Mouse (Mus musculus): ENCODE data around the gene Ugt2a3. TPM values are rescaled to one million over a fixed set of nuclear protein-coding genes. Genes with fewer than 3 reads are reported as not detected.

Gene Ugt2a3
- not detected for polyA plus RNA-seq (2017; shearing (Covaris generic))

GRCm38 (mm10) chr5:87336961-87337697 is at the start of gene Ugt2a3:
Gene Ugt2a3, minus strand, starts transcription at chr5:87337195.

Other genes starting within 250 kb of the Ugt2a3 start
- gene Ugt2b36, start 244.6 kb downstream of the Ugt2a3 start, polyA plus RNA-seq (2017; shearing (Covaris generic)) = not detected
- not detected for gene Ugt2b5, start 196.9 kb downstream of the Ugt2a3 start, polyA plus RNA-seq (2017; shearing (Covaris generic))
- not detected for gene Ugt2b37, start 82.4 kb downstream of the Ugt2a3 start, polyA plus RNA-seq (2017; shearing (Covaris generic))
- gene Ugt2b38, start 87.0 kb upstream of the Ugt2a3 start, polyA plus RNA-seq (2017; shearing (Covaris generic)) = not detected
- gene Ugt2a2, start 145.1 kb upstream of the Ugt2a3 start, polyA plus RNA-seq (2017; shearing (Covaris generic)) = not detected
- not detected for gene Gm43638, start 149.6 kb upstream of the Ugt2a3 start, polyA plus RNA-seq (2017; shearing (Covaris generic))
- not detected for gene Ugt2a1, start 153.7 kb upstream of the Ugt2a3 start, polyA plus RNA-seq (2017; shearing (Covaris generic))
- not detected for gene Sult1b1, start 201.0 kb upstream of the Ugt2a3 start, polyA plus RNA-seq (2017; shearing (Covaris generic))
- not detected for gene Sult1d1, start 231.8 kb upstream of the Ugt2a3 start, polyA plus RNA-seq (2017; shearing (Covaris generic))

Data from inflammation-experienced regulatory T-cells, adult 16 weeks (primary cell).